Mouse (Mus musculus): ENCODE results near the gene Acot7. TPM values are rescaled to one million over a fixed set of nuclear protein-coding genes. Genes with fewer than 3 reads are reported as not detected.

The Acot7 gene
- total and polyA plus RNA-seq, 2 experiments: 9.3 to 18.4 TPM

DNA sequence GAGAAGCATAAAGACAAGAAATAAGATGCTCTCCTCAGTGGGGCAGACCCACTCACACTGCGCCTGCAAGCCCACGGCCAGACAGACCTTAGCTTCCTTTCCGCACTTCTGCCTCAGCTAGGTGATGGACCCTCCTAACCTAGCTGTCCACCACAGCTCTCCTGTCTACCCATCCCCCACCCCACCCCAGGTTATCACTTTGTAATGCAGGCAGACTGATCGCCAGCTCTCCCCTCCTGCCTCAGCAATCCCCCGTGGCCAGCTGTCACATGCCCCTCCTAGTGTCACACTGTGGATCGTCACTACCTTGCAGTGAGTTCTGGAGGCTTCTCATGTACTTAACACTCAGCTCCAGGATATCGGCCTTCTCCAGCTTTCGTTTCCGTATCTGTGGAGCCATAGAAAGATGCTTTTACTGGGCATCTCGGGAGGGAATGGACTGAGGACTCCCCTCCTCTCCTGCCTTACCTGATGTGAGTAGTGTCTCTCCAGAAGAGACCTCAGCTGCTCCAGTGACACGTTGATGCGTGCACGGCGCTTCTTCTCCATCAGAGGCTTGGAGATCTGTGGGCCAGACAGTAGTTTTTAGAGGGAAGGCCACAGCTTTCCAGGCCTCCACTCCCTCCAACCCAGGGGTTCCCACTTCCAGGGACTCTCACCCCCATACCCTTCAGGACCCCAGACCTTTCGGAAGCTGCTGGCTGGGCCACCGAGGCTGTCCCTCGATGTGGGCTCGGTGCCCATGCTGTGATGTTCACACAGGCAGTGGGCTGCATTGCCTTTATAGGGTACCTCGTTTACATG, 109.6 kb downstream of the Acot7 start:
- no peak overlapping the region for H3K4me3 ChIP-seq (ENCODE audit: insufficient read depth, low read depth, low read length)
- no peak for TF ChIP-seq POLR2A (IDR thresholded peaks at IDR 0.05; ENCODE audit: extremely low read depth, insufficient read depth, low read length)
- no peak overlapping the region for H3K9ac ChIP-seq (ENCODE audit: low read depth, low read length)
- H3K79me2 ChIP-seq (ENCODE audit: control insufficient read depth, insufficient read depth, low read length): no peaks in the 10 kb centered on the region
- peaks cover 28% of the 10 kb centered on the region for H3K27me3 ChIP-seq (ENCODE audit: control insufficient read depth, insufficient read depth, low read length)
- H3K4me1 ChIP-seq (ENCODE audit: control insufficient read depth, insufficient read depth, low read length): no peaks in the 10 kb centered on the region; the same call in 1 of the 2 replicates
- H3K27ac ChIP-seq (replicated peaks; ENCODE audit: insufficient read depth, low read depth, low read length): no peak overlapping the region
- DNase-seq (ENCODE audit: extremely low read depth, low read depth, low spot score): no peak
- no peaks in the 10 kb centered on the region for H3K36me3 ChIP-seq (ENCODE audit: control insufficient read depth, insufficient read depth, low read length)
- 39% methylated on average over 19 of the region's 19 CpGs for WGBS

DNA sequence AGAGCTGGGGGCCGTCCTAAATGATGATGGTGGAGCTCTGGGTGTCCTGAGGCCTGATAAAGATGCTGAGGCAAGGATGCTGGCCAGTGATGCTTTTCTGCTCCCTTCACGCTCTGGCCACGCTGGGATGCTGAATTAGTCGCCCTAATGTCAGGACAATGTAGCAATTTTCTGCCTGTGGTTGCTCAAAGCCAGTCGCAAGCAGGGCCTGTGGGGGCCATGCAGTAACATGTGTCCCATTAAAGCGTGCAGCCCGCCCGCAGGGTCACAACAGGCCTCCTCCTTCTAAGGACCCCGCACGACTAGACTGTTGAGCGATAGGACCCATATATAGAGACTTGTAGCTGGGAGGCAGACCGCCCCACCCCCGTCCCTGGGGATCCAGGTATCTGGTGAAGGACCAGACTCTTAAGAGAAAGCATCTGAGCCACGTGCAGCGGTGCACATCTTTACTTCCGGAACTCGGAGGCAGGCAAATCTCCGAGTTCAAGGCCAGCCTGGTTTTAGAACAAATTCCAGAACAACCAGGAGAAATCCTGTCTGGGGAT, 110.5 kb downstream of the Acot7 start:
- Histone ChIP-seq H3K4me3 (ENCODE audit: insufficient read depth, low read depth, low read length) (no peak overlapping the region), H3K79me2 (ENCODE audit: control insufficient read depth, insufficient read depth, low read length) (no peaks in the 10 kb centered on the region), H3K36me3 (ENCODE audit: control insufficient read depth, insufficient read depth, low read length) (no peaks in the 10 kb centered on the region), H3K27me3 (ENCODE audit: control insufficient read depth, insufficient read depth, low read length) (peaks cover 23% of the 10 kb centered on the region), H3K27ac (replicated peaks; ENCODE audit: insufficient read depth, low read depth, low read length) (no peak overlapping the region), H3K9ac (ENCODE audit: low read depth, low read length) (no peak overlapping the region), H3K4me1 (ENCODE audit: control insufficient read depth, insufficient read depth, low read length) (no peaks in the 10 kb centered on the region; the same call in 1 of the 2 replicates)
- no peak for TF ChIP-seq POLR2A (IDR thresholded peaks at IDR 0.05; ENCODE audit: extremely low read depth, insufficient read depth, low read length)
- TF ChIP-seq CTCF (IDR thresholded peaks at IDR 0.05; ENCODE audit: low read depth, low read length): no peak
- 63% methylated on average over 18 of the region's 18 CpGs for WGBS
- no peak for DNase-seq (ENCODE audit: extremely low read depth, low read depth, low spot score)

DNA sequence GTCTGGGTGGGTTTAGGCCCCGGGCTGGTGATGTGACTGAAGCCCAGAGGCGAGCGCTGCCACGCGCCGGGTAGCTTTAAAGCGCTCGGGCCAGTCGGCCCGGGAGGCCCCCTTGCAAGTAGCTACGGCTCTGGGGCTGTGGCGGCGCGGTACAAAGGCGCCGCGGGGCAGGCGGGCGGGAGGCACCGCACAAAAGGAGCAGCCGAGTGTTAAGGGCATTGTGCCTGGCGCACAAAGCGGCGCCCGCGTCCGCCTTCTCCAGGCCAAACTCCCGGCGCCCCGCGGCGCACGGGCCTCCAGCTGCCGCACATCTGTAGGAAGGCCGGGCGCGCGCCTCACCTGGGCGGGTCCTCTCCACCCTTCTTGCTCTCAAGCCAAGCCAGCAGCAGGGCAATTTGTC, 112.5 kb downstream of the Acot7 start:
- H3K27me3 ChIP-seq (ENCODE audit: control insufficient read depth, insufficient read depth, low read length): peaks cover 23% of the 10 kb centered on the region
- TF ChIP-seq POLR2A (IDR thresholded peaks at IDR 0.05; ENCODE audit: extremely low read depth, insufficient read depth, low read length) (no peak), CTCF (IDR thresholded peaks at IDR 0.05; ENCODE audit: low read depth, low read length) (no peak)

GRCm38 (mm10) chr4:152290991-152291390, 113.1 kb downstream of the Acot7 start:
- TF ChIP-seq POLR2A (IDR thresholded peaks at IDR 0.05; ENCODE audit: extremely low read depth, insufficient read depth, low read length) (no peak), CTCF (IDR thresholded peaks at IDR 0.05; ENCODE audit: low read depth, low read length) (no peak)
- Histone ChIP-seq H3K4me3 (ENCODE audit: insufficient read depth, low read depth, low read length) (no peak overlapping the region), H3K4me1 (ENCODE audit: control insufficient read depth, insufficient read depth, low read length) (no peaks in the 10 kb centered on the region), H3K36me3 (ENCODE audit: control insufficient read depth, insufficient read depth, low read length) (no peaks in the 10 kb centered on the region), H3K9ac (ENCODE audit: low read depth, low read length) (no peak overlapping the region), H3K27ac (replicated peaks; ENCODE audit: insufficient read depth, low read depth, low read length) (no peak overlapping the region), H3K27me3 (ENCODE audit: control insufficient read depth, insufficient read depth, low read length) (peaks cover 23% of the 10 kb centered on the region), H3K79me2 (ENCODE audit: control insufficient read depth, insufficient read depth, low read length) (no peaks in the 10 kb centered on the region)
- 34% methylated on average over 11 of the region's 11 CpGs for WGBS
- DNase-seq (ENCODE audit: extremely low read depth, low read depth, low spot score): no peak

More for the DNA sequence above, 112.5 kb downstream of the Acot7 start:
- Histone ChIP-seq H3K36me3 (ENCODE audit: control insufficient read depth, insufficient read depth, low read length) (no peaks in the 10 kb centered on the region), H3K4me3 (ENCODE audit: insufficient read depth, low read depth, low read length) (no peak overlapping the region), H3K9ac (ENCODE audit: low read depth, low read length) (no peak overlapping the region), H3K4me1 (ENCODE audit: control insufficient read depth, insufficient read depth, low read length) (no peaks in the 10 kb centered on the region), H3K27ac (replicated peaks; ENCODE audit: insufficient read depth, low read depth, low read length) (no peak overlapping the region), H3K79me2 (ENCODE audit: control insufficient read depth, insufficient read depth, low read length) (no peaks in the 10 kb centered on the region)
- WGBS: 4% methylated on average over 39 of the region's 39 CpGs
- DNase-seq (ENCODE audit: extremely low read depth, low read depth, low spot score): no peak

GRCm38 (mm10) chr4:152291562-152291961, 113.6 kb downstream of the Acot7 start, which contains the start of gene Hes3:
Gene Hes3, minus strand, starts transcription at chr4:152291662.
- peaks cover 17% of the 10 kb centered on the region for H3K27me3 ChIP-seq (ENCODE audit: control insufficient read depth, insufficient read depth, low read length)
- TF ChIP-seq CTCF (IDR thresholded peaks at IDR 0.05; ENCODE audit: low read depth, low read length): no peak
- no peak for TF ChIP-seq POLR2A (IDR thresholded peaks at IDR 0.05; ENCODE audit: extremely low read depth, insufficient read depth, low read length)
- WGBS: 44% methylated on average over 6 of the region's 6 CpGs
- no peak within 1 kb of the TSS for H3K9ac ChIP-seq (ENCODE audit: low read depth, low read length)
- H3K27ac ChIP-seq (replicated peaks; ENCODE audit: insufficient read depth, low read depth, low read length): no peak within 1 kb of the TSS
- no peaks in the 10 kb centered on the region for H3K79me2 ChIP-seq (ENCODE audit: control insufficient read depth, insufficient read depth, low read length)
- no peak within 1 kb of the TSS for H3K4me3 ChIP-seq (ENCODE audit: insufficient read depth, low read depth, low read length)
- H3K36me3 ChIP-seq (ENCODE audit: control insufficient read depth, insufficient read depth, low read length): no peaks in the 10 kb centered on the region
- peaks cover 2% of the 10 kb centered on the region; the same call in 1 of the 2 replicates for H3K4me1 ChIP-seq (ENCODE audit: control insufficient read depth, insufficient read depth, low read length)
- DNase-seq (ENCODE audit: extremely low read depth, low read depth, low spot score): no peak
